Mouse (Mus musculus): ENCODE measurements around the gene Pcgf6. TPM values are rescaled to one million over a fixed set of nuclear protein-coding genes. Genes with fewer than 3 reads are reported as not detected.
"Not testable (repeated sequence)": the region's sequence is repeated elsewhere in the genome, so short reads cannot be mapped to it uniquely, and the experiment has no call there.

The Pcgf6 gene
- total RNA-seq, 4 experiments from 2014 or later = 3.6 to 6.3 (median 5.0) TPM

DNA sequence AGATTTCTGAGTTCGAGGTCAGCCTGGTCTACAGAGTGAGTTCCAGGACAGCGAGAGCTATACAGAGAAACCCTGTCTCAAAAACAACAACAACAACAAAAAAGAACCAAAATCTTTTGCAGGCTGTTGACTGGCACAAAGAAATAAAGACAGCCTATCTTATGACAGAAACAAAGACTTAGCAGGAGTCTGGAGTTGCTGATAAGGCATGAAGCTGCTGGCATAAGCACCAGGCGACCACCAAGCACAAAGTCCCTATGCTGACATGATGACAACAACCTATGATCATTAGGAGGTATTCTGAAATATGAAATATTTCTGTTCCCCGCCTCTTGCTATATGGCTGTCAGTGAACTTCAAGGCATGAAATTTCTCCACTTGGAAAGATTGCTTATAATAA lies 51.8 kb downstream of the Pcgf6 start:
- no peak for DNase-seq (ENCODE audit: low spot score in 2 of 2)

GRCm38 (mm10) chr19:46998168-46998870 lies 52.4 kb downstream of the Pcgf6 start:
- DNase-seq (ENCODE audit: low spot score in 2 of 2) = no peak

DNA sequence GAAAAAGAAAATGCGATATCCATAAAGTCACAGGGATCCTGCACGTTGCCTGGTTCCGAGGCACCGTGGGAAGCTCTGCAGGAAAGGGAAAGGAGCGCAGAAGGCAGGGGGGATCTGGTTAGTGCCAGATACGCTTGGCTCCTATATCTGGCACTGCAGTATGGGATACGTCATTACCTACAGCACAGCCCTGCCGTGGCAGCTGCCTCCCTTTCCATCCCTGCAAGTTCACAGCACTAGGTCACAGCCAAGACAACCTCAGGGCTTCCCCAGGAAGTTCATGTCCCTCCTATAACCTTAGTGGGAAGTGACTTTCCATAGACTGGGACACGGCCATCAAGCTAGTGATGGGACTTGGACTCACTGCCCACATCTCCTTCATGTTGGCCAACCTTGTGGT lies 54.6 kb downstream of the Pcgf6 start:
- DNase-seq (ENCODE audit: low spot score in 2 of 2) = no peak

GRCm38 (mm10) chr19:46992329-46992728 lies 58.4 kb downstream of the Pcgf6 start:
- DNase-seq (ENCODE audit: low spot score in 2 of 2) = not testable (repeated sequence)

GRCm38 (mm10) chr19:46991145-46991544 lies 59.6 kb downstream of the Pcgf6 start:
- DNase-seq (ENCODE audit: low spot score in 2 of 2) = peak; percentile 63 to 68

GRCm38 (mm10) chr19:46990625-46991024 lies 60.1 kb downstream of the Pcgf6 start:
- DNase-seq (ENCODE audit: low spot score in 2 of 2) = not testable (repeated sequence)

GRCm38 (mm10) chr19:46990153-46990518 lies 60.6 kb downstream of the Pcgf6 start:
- no peak for DNase-seq (ENCODE audit: low spot score in 2 of 2)

DNA sequence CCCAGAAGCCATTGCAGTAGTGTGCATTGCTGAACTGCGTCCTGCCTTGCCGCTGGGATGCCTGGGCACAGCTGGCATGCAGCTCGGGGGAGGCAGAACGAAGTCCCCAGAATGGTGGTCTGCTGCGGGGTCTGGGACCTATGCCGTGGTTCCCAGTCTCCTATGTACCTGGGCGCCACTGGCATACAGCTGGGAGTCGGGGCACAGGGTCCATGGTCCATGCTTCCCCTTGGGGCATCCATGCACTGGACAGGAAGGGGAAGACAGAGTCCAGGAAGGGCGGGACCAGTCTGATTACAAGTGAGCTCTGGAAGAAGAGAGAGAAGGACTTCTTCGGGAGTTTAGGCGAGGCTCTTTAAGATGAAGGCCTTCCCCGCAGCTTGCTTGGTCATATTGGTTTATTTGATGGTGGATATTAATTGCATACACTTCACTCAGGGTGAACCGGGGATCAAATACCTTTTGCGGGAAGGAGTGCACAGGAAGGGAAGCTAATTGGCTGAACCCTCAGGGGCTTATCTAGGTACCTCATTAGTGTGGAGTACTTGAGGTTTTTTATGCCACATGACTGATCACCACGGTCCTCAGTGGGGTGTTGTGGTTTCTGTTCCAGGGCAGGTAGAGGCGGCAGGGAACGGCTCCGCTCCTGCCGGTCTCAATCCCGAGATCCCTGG lies 61.1 kb downstream of the Pcgf6 start:
- DNase-seq (ENCODE audit: low spot score in 2 of 2) = no peak

DNA sequence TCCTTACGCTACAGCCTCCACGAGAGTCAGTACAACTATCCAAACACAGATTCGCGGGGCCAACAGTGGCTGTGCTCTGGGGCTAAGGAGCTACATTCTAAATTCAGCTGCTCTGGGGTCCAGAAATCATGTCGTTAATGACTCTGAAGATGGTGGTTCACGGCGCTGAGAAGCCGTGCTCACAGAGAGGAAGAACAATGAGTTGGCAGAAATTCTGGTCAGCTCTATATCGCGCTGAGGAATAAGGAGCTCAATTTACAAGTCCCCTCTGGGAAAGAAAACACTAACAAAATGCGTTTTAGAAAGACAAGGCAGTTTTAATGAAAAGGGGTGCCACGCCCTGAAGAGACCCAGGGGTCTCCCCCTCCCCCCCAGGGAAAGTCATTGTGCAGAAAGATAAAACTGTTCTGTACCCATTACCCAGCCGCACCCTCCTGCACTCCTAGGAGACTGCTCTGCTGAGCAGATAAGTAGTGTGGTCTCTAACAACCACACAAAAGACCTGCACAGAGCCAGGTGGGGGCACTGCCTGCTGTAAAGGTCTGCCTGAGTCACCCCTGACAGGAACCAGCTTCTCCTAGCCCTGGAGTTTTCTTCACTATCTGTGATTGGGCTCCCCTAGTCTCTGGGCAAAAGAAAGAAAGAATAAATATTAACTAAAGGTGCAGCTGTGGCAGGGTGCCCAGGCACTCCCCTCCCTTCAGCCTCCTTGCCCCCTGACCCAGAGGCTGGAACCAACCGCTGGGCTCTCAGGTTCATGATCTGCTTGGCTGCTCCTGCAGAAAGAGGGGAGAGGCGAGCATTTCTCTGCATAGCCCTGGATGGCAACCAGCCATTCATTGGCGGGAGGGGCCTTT lies 62.2 kb downstream of the Pcgf6 start:
- DNase-seq (ENCODE audit: low spot score in 2 of 2) = no peak

DNA sequence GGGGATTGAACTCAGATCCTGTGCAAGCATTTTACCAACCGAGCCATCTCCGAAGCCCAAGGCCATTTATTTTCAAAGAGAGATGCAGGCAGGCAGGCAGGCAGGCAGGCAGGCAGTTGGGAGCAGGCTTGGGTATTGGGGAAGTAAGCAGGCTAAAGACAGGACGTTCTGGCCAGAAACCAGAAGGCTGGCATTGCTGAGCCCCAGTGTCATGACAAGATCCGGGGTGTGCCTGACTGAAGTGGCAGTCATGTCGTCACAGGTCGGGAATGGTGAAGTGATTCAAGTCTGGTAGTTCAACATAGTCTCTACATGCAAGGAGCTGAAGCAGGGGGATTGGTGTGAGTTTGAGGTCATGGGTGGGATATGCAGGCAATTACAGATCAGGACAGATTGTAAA lies 63.1 kb downstream of the Pcgf6 start:
- DNase-seq (ENCODE audit: low spot score in 2 of 2) = no peak

- DNase-seq (ENCODE audit: low spot score in 2 of 2) = no peak
These were observed 65.7 kb downstream of the Pcgf6 start for GRCm38 (mm10) chr19:46984726-46985622.

DNA sequence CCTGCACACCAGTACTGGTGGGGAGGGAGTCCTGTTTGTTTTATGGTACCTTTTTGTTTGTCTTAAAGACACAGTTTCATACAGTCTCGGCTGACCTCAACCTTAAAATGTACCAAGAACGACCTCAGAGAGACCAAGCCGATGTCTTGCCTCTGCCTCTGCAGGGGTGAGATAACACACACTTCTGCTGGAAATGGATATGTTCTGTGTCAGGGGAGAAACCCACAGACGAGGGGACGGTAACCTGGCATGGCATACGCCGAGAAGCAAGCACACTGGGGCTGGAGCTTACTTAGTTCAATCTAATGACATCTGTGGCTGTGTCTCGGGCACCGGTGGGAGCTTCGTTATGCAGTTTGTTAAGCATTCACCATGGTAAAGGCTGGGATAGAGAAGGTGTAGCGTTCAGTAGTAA lies 66.7 kb downstream of the Pcgf6 start:
- DNase-seq (ENCODE audit: low spot score in 2 of 2) = no peak

Other genes starting within 250 kb of the Pcgf6 start
- not detected for gene Ina, start 36.2 kb downstream of the Pcgf6 start, total RNA-seq (2022)
- 10 to 100 TPM in 1 of 4 experiments, 1 to 10 TPM in 3; 5.8 to 10.2 (median 8.1) TPM for gene Nt5c2, start 35.8 kb downstream of the Pcgf6 start, total RNA-seq (2022)
- gene Taf5, start 16.8 kb upstream of the Pcgf6 start, total RNA-seq (2022) = 1 to 10 TPM; 1.6 to 2.5 (median 2.3) TPM
- gene Usmg5, start 39.7 kb upstream of the Pcgf6 start, total RNA-seq (2022) = 1,000 to 10,000 TPM; 1,130 to 1,241 (median 1,184) TPM
- 1 to 10 TPM; 7.6 to 8.7 (median 8.5) TPM for gene Pdcd11, start 39.9 kb upstream of the Pcgf6 start, total RNA-seq (2022)
- 1 to 10 TPM in 3 of 4 experiments, under 1 TPM in 1; 0.70 to 1.3 (median 1.1) TPM for gene Calhm2, start 87.4 kb upstream of the Pcgf6 start, total RNA-seq (2022)
- not detected for gene Calhm1, start 93.3 kb upstream of the Pcgf6 start, total RNA-seq (2022)
- gene Calhm3, start 106.9 kb upstream of the Pcgf6 start, total RNA-seq (2022) = not detected
- gene Neurl1a, start 127.9 kb upstream of the Pcgf6 start, total RNA-seq (2022) = 100 to 1,000 TPM; 127 to 155 (median 146) TPM